Mouse (Mus musculus) embryonic facial prominence, embryonic 10.5 days (tissue): ENCODE results near the gene Evpl. TPM values are rescaled to one million over a fixed set of nuclear protein-coding genes. Genes with fewer than 3 reads are reported as not detected.

ENCODE experiments used
- DNase-seq: peaks from one replicate; pipeline ENCODE4 v3.0.0-alpha.2; 2017; ENCODE audit warnings: low spot score
- H3K27ac ChIP-seq: fragments of 300-500 bp; sonication (generic); replicated peaks from 2 replicates; pipeline ENCODE4 v1.5.1; 2016; ENCODE audit warnings: mild to moderate bottlenecking
- H3K27me3 ChIP-seq: fragments of 300-500 bp; sonication (generic); replicated peaks from 2 replicates; pipeline ENCODE4 v1.6.1; 2016; ENCODE audit warnings: low read depth, mild to moderate bottlenecking; ENCODE audit not compliant: poor library complexity, severe bottlenecking
- H3K36me3 ChIP-seq: fragments of 300-500 bp; sonication (generic); replicated peaks from 2 replicates; pipeline ENCODE4 v1.6.1; 2016; ENCODE audit warnings: mild to moderate bottlenecking, moderate library complexity
- H3K4me1 ChIP-seq: fragments of 300-500 bp; sonication (generic); 2 replicates; pipeline ENCODE4 v1.6.1; 2016
- H3K4me3 ChIP-seq: fragments of 300-500 bp; sonication (generic); 2 replicates; pipeline ENCODE4 v1.5.1; 2016; ENCODE audit warnings: mild to moderate bottlenecking, moderate library complexity
- H3K9me3 ChIP-seq: fragments of 300-500 bp; sonication (generic); 2 replicates; pipeline ENCODE4 v1.6.1; 2016; ENCODE audit warnings: mild to moderate bottlenecking
- WGBS: fragments of 180-500 bp; shearing (Covaris S2); methylation state at CpG from one replicate; pipeline ENCODE4 v1.1.7; 2016; 5-methylcytosine and 5-hydroxymethylcytosine counted together
- polyA plus RNA-seq: library from polyadenylated mRNA; unstranded; fragments of >200 nt; fragmentation: Nextera tagmentation; extraction: Ambion mirVana; gene quantifications from 2 replicates; pipeline ENCODE4 v1.2.1, GENCODE M21; 2016

The Evpl gene
- polyA plus RNA-seq, 1 experiment from 2014 or later, result 1.0 TPM

DNA sequence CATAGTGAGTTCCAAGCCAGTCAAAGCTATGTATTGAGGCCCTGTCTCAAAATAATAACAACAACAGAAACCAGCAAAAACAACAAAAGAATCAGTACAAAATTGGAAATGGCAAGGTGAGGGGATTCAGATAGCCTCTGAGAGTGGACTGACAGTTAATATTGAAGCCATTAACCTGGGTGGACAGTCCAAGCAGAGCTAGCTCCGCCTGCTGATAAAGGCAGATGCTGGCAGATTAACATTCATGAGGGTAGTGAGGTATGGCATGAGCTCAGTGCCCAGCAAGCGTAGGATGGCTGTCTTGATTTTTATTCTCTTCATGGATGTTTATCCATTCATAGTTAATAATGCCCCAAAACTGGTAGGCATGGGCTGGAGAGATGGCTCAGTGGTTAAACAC, 36.7 kb downstream of the Evpl start:
- H3K27me3 ChIP-seq, result no peaks in the 10 kb centered on the region
- whole genome bisulfite sequencing, result 92% methylated on average over 2 of the region's 2 CpGs
- no peak overlapping the region for H3K4me3 ChIP-seq
- H3K36me3 ChIP-seq, result peaks cover 29% of the 10 kb centered on the region
- no peak for DNase-seq
- H3K9me3 ChIP-seq, result no peaks in the 10 kb centered on the region
- H3K27ac ChIP-seq, result no peak overlapping the region
- H3K4me1 ChIP-seq, result peaks cover 15% of the 10 kb centered on the region

DNA sequence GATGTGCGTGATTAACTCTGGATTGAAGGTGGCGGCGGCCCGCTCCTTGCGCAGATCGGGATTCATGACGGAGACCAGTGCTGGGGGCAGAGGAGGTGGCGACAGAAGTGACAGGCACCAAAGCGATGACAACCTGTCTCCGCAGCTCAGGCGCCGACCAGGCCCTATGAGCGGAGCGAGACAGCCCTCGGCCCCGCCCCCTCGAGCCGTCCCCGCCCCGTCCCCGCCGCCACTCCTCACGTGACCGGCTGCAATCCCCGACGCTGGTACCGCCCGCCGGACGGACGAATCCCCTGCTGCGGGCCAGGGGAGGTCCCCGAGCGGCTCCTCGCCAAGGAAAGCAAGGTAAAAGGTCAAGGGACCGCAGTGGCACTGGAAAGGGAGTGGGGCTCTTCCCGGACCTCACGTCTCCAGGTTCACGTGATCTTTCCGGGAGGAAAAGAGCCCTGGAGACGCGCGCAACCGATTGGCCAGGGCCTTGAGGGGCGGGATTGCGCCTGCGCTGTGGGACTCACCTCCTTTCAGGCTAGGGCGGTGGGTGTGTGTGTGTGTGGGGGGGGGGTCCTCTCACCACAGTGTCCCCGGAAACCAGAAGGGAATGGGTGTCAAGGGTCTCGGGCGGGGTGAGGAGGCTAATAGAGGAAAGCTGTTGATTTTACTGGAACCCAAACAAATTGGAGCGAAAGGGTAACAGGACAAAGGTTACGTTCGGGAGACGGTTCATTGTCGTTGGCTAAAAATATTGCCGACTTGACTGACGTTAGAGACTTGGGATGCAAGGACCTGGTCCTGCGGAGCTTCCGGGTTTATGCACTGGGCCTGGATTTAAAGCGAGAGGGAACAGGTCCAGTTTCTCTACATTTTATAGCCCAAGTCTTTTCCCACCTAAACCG, 39.0 kb downstream of the Evpl start, which contains the start of the genes Ten1 and Acox1:
Gene Ten1, plus strand, starts transcription at position 217 of the 893 bp plus-strand sequence.
Gene Acox1, minus strand, starts transcription at position 407 of the 893 bp plus-strand sequence.
- peak within 1 kb of the TSS; percentile 91 for H3K4me3 ChIP-seq
- H3K27me3 ChIP-seq, result no peaks in the 10 kb centered on the region
- under 1% methylated on average over 62 of the region's 62 CpGs for WGBS
- peak within 1 kb of the TSS; percentile 99 for H3K27ac ChIP-seq
- peak; percentile 97 for DNase-seq
- H3K4me1 ChIP-seq, result peaks cover 15% of the 10 kb centered on the region
- no peaks in the 10 kb centered on the region for H3K9me3 ChIP-seq
- H3K36me3 ChIP-seq, result peaks cover 13% of the 10 kb centered on the region

DNA sequence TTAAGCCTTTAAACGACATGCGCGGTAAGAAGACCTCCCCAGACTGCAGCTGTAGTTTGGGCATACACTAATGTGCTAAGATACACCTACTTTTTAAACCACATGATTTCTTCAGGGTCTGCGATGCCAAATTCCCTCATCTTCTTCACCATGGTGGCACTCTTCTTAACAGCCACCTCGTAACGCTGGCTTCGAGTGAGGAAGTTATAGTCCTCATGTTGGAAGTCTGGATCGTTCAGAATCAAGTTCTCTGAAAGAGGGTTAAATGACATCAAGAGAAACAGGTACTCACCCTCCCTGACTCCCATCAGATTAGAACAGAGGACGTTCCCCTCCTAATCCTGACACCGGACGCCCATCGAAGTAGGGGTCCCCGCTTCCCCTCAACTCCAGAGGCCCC, 39.7 kb downstream of the Evpl start:
- DNase-seq, result no peak
- 28% methylated on average over 13 of the region's 13 CpGs for WGBS
- Histone ChIP-seq H3K27ac (peak overlapping the region; percentile 99), H3K4me1 (peaks cover 15% of the 10 kb centered on the region), H3K27me3 (no peaks in the 10 kb centered on the region), H3K9me3 (no peaks in the 10 kb centered on the region), H3K4me3 (peak overlapping the region; percentile 91), H3K36me3 (peaks cover 13% of the 10 kb centered on the region)

DNA sequence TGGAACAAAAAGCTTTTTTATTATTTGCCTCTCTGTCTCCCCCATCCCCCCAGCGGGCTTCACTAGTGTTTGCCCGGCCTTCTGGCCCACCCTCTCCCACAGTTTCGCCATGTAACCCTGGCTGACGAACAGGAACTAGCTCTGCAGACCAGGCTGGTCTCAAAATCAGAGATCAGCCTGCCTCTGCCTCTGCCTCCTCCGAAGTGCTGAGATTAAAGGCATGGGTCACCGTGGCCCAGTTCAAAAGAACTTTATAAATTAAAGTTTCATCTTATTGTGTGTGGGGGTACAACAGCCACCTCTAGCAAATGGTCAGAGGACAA, 40.3 kb downstream of the Evpl start:
- Histone ChIP-seq H3K4me3 (peak overlapping the region; percentile 91; the same call in 1 of the 2 replicates), H3K36me3 (peaks cover 13% of the 10 kb centered on the region), H3K27me3 (no peaks in the 10 kb centered on the region), H3K9me3 (no peaks in the 10 kb centered on the region), H3K27ac (no peak overlapping the region), H3K4me1 (peaks cover 15% of the 10 kb centered on the region)
- 92% methylated on average over 6 of the region's 6 CpGs for WGBS
- no peak for DNase-seq

DNA sequence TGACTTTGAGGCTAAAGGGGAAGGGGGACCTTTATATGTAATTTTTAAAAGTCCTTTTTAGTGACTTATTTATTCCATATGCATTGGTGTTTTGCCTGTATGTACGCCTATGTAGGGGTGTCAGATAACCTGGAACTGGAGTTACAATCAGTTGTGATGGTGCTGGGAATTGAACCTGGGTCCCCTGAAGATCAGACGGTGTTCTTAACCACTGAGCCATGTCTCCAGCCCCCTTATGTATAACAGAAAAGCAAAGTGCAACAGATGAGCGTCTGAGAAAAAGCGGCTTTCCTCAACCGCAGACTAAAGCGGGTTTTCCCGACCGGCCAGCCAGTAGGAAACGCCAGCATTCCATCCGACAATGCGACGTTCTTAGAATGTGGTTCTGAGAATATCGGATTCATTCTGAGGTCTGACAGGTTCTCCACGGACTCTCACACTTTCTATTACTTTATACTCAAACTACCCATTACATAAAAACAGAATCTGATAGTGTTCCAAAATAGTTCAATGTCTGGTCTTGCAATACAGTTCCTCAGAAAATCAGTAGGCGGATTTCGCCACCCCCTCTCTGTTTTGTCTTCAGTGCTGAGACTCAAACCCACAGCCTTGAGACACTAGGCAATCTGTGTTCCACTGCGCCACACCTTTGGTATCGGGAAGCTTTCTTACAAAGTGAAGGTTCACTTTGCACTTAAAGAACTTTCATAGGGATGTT, 40.9 kb downstream of the Evpl start:
- Histone ChIP-seq H3K27ac (no peak overlapping the region), H3K36me3 (peaks cover 13% of the 10 kb centered on the region), H3K4me1 (peaks cover 15% of the 10 kb centered on the region), H3K4me3 (peak overlapping the region; percentile 91; the same call in 1 of the 2 replicates), H3K27me3 (no peaks in the 10 kb centered on the region), H3K9me3 (no peaks in the 10 kb centered on the region)
- no peak for DNase-seq
- WGBS, result 95% methylated on average over 18 of the region's 18 CpGs

DNA sequence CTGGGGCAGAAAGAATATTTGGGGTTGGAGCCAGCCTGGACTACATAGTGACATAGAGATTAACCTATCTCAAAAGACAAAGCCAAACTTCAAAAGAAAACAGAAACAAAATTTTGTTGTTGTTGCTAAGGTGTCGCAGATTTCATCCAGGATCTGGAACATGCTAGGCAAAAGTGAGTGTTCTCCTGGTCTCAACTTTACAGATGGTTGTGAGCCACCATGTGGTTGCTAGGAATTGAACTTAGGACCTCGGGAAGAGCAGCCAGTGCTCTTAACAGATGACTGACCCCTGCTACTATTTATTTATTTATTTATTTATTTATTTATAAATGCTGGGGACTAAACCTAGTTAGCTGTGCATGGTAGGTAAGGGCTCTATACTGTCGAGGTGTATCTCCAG, 41.5 kb downstream of the Evpl start:
- H3K4me1 ChIP-seq, result peaks cover 15% of the 10 kb centered on the region
- WGBS, result 87% methylated on average over 3 of the region's 3 CpGs
- no peaks in the 10 kb centered on the region for H3K27me3 ChIP-seq
- no peaks in the 10 kb centered on the region for H3K9me3 ChIP-seq
- H3K27ac ChIP-seq, result no peak overlapping the region
- no peak for DNase-seq
- H3K4me3 ChIP-seq, result no peak overlapping the region
- peaks cover 14% of the 10 kb centered on the region for H3K36me3 ChIP-seq

DNA sequence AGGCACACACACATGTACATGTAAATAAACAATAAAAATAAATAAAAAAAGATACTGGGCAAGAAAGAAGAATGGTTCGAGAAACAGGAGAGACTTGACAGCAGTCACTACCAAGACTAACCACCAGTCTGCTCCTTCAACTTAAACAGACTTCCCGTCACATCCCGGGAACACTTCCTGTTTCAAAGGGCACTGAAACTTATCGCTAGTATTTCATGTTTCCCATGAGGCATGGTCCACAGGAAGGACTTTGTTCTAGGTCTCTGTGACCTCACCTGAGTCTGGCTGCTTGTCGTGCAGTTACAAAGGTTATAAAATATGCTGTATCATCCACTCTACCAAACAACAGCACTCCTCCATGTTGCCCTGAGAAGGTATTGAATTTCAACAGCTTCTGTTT, 42.6 kb downstream of the Evpl start:
- H3K4me3 ChIP-seq, result no peak overlapping the region
- WGBS, result 79% methylated on average over 5 of the region's 5 CpGs
- no peaks in the 10 kb centered on the region for H3K27me3 ChIP-seq
- peaks cover 15% of the 10 kb centered on the region for H3K4me1 ChIP-seq
- H3K9me3 ChIP-seq, result no peaks in the 10 kb centered on the region
- H3K27ac ChIP-seq, result no peak overlapping the region
- DNase-seq, result no peak
- peaks cover 19% of the 10 kb centered on the region for H3K36me3 ChIP-seq

DNA sequence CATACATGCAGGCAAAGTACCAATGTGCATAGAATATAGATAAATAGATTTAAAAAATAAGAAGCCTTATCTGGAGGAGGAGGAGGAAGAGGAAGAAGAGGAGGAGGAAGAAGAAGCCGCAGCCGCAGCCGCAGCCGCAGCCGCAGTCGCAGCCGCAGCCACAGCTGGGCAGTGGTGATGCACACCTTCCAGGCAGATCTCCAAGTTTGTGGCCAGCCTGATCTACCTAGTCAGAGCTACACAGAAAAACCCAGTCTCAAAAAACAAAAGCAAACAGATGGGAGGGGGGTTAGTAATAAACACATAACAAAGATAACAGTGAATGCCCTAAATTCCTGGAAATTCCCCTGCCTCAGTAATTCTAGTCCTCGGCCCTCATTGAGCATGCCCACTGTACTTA, 43.3 kb downstream of the Evpl start:
- 97% methylated on average over 8 of the region's 8 CpGs for WGBS

DNA sequence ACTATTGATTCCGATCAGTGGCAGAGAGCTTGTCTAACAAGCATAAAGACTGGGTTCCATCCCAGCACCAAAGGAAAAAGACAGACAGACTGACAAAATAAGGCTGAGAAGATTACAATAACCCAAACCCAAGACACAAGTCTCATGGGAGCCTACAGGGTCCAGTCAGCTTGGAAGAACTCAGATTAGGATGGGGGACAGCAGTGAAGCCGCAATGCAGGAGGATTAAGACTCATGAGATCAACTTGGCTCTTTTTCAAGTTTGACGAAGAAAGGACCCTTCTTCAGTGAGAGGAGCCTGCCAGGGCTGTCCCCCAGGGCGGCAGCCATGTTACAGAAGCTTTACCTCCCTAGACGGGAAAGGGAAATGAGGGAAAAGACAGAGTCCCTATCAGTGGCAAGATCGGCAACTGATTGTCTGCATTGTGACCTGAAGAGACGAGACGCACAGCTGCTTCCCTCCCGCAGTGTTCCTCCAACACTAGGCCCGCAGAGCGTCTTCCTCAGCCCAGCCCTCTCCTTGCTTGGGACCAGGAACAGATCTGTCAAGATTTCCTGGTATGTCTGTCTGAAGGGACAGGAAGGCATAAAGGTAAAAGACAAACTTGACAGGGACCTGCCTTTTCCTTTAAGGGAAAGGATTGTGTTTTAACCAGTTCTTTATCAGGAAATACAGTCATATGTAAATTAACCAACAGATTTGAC, 50.5 kb downstream of the Evpl start:
- H3K27ac ChIP-seq, result peak overlapping the region; percentile 61; the same call in 1 of the 2 replicates
- no peaks in the 10 kb centered on the region for H3K9me3 ChIP-seq
- peaks cover 69% of the 10 kb centered on the region for H3K36me3 ChIP-seq
- no peak overlapping the region for H3K4me3 ChIP-seq
- 52% methylated on average over 11 of the region's 11 CpGs for WGBS
- no peak for DNase-seq
- H3K4me1 ChIP-seq, result peaks cover 15% of the 10 kb centered on the region
- no peaks in the 10 kb centered on the region for H3K27me3 ChIP-seq

More for the DNA sequence above, 43.3 kb downstream of the Evpl start:
- Histone ChIP-seq H3K27me3 (no peaks in the 10 kb centered on the region), H3K27ac (no peak overlapping the region), H3K9me3 (no peaks in the 10 kb centered on the region), H3K4me3 (no peak overlapping the region), H3K4me1 (peaks cover 13% of the 10 kb centered on the region), H3K36me3 (peaks cover 25% of the 10 kb centered on the region)
- no peak for DNase-seq

DNA sequence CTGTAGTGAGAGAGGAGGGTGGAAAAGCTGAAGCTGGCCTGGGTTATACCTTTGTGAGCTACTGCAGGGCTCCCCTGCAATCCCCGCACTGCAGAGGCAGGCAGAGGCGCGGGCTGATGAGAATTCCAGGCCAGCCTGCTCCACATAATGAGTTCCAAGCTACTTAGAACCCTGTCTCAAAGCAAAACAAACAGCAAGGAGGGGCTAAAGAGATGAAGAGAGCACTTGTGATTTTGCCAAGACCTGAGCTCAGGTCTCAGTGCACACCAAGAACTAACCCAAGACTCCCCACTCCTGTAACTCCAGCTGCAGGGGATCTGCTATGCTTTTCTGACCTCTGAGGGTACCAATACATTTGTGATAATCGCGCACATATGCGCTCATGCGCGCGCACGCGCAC, 51.5 kb downstream of the Evpl start:
- no peaks in the 10 kb centered on the region for H3K9me3 ChIP-seq
- H3K4me3 ChIP-seq, result no peak overlapping the region
- no peak overlapping the region; the same call in 1 of the 2 replicates for H3K27ac ChIP-seq
- H3K4me1 ChIP-seq, result peaks cover 15% of the 10 kb centered on the region
- H3K36me3 ChIP-seq, result peaks cover 79% of the 10 kb centered on the region
- H3K27me3 ChIP-seq, result no peaks in the 10 kb centered on the region
- DNase-seq, result no peak
- WGBS, result 88% methylated on average over 11 of the region's 11 CpGs

DNA sequence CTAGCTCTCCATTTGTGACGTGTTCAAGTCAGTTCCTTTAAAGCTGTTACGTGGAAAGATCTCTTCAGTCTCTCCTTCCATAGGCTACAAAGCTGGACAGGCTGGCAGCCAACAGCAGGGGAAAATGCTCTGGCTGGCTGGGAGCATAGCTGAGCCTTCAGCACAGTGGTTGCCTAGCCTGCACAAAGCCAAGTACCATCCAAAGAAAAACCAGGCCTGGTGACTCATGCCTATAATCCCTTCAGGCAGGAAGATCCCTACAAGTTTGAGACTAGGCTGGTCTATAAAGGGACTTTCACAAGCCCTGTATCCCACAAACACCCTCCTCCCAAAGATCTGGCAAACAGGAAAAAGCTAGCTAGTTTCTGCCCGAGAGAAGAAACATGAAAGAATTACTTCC, 52.0 kb downstream of the Evpl start:
- WGBS, result 87% methylated on average over 3 of the region's 3 CpGs

DNA sequence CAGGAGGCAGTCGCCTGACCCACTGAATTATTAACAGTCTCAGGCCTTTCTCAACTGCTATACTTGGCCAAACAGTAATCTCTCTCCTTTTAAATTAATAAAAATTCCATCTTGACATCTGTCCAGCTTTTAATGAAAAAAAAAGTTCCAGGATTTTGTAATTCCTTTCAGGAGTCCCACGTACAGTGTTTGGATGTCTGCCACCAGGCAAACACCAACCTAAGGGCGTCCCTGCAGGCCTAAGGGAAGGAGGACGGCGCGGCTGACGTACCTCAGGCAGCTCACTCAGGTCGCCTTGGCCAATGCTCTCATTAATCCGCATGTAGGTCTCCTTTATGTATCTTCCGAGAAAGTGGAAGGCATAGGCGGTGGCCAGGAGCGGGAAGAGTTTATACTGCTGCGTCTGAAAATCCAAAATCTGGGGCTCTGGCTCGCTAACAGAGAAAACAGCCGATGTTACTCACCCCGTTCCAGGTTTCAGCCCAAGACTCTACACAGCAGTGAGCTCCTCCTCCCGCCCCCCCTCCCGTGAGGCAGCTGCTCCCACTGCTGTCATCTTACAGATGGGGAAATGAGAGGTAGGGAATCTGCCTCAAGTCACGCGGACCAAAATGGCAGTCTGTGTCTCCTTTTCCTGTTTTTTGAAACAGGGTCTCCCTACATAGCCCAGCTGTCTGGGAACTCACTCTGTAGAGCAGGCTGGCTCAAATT, 59.3 kb downstream of the Evpl start:
- Histone ChIP-seq H3K27me3 (no peaks in the 10 kb centered on the region), H3K4me3 (no peak overlapping the region), H3K36me3 (peaks cover 91% of the 10 kb centered on the region), H3K9me3 (no peaks in the 10 kb centered on the region), H3K27ac (no peak overlapping the region), H3K4me1 (no peaks in the 10 kb centered on the region)
- 91% methylated on average over 20 of the region's 20 CpGs for WGBS
- DNase-seq, result no peak

More for the DNA sequence above, 52.0 kb downstream of the Evpl start:
- Histone ChIP-seq H3K4me1 (peaks cover 15% of the 10 kb centered on the region), H3K27me3 (no peaks in the 10 kb centered on the region), H3K4me3 (no peak overlapping the region), H3K9me3 (no peaks in the 10 kb centered on the region), H3K36me3 (peaks cover 76% of the 10 kb centered on the region), H3K27ac (no peak overlapping the region)
- DNase-seq, result no peak
